Mouse (Mus musculus) heart, embryonic 10.5 days (tissue): Measurements from ENCODE around the gene Tmem30a. TPM values are rescaled to one million over a fixed set of nuclear protein-coding genes. Genes with fewer than 3 reads are reported as not detected.

Experiments used
- DNase-seq: peaks from one replicate; pipeline ENCODE4 v3.0.0-alpha.2; 2017; ENCODE audit warnings: low spot score
- H3K27ac ChIP-seq: fragments of 300-500 bp; sonication (generic); 2 replicates; pipeline ENCODE4 v1.5.1; 2016; ENCODE audit warnings: mild to moderate bottlenecking
- H3K27me3 ChIP-seq: fragments of 300-500 bp; sonication (generic); 2 replicates; pipeline ENCODE4 v1.6.1; 2016; ENCODE audit warnings: mild to moderate bottlenecking; ENCODE audit not compliant: poor library complexity, insufficient read depth, severe bottlenecking
- H3K36me3 ChIP-seq: fragments of 300-500 bp; sonication (generic); 2 replicates; pipeline ENCODE4 v1.6.1; 2016; ENCODE audit warnings: mild to moderate bottlenecking, moderate library complexity
- H3K4me1 ChIP-seq: fragments of 300-500 bp; sonication (generic); 2 replicates; pipeline ENCODE4 v1.6.1; 2016; ENCODE audit warnings: mild to moderate bottlenecking
- H3K4me3 ChIP-seq: fragments of 300-500 bp; sonication (generic); 2 replicates; pipeline ENCODE4 v1.5.1; 2016; ENCODE audit warnings: mild to moderate bottlenecking, moderate library complexity
- H3K9me3 ChIP-seq: fragments of 300-500 bp; sonication (generic); 2 replicates; pipeline ENCODE4 v1.6.1; 2016; ENCODE audit warnings: mild to moderate bottlenecking, moderate library complexity
- WGBS: fragments of 180-500 bp; shearing (Covaris S2); methylation state at CpG from one replicate; pipeline ENCODE4 v1.1.7; 2016; 5-methylcytosine and 5-hydroxymethylcytosine counted together
- polyA plus RNA-seq: library from polyadenylated mRNA; unstranded; fragments of >200 nt; fragmentation: Nextera tagmentation; extraction: Ambion mirVana; gene quantifications from 2 replicates; pipeline ENCODE4 v1.2.1, GENCODE M21; 2016

The Tmem30a gene
- polyA plus RNA-seq, 1 experiment from 2014 or later, result 74.1 TPM

DNA sequence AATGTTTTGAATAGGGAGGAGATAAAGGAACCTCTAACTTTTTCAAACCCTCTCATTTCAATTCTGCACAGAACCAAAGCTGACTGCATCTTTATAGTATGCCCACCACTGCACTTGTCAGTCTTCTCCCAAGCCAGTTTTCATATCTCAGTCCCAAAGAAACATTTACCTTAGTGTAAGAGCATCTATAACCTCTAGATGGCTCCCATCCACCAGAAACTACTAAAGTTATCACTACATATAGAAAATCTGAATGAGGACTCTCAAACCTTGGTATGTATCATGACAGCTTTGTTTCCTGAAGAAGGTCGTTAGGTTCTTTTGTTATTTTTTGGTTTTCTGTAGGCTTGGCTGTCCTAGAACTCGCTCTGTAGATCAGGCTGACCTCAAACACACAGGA is 14.0 kb downstream of the Tmem30a start:
- Histone ChIP-seq H3K4me3 (no peak overlapping the region), H3K4me1 (no peaks in the 10 kb centered on the region), H3K27me3 (no peaks in the 10 kb centered on the region), H3K36me3 (peaks cover 7% of the 10 kb centered on the region; the same call in 1 of the 2 replicates), H3K9me3 (no peaks in the 10 kb centered on the region), H3K27ac (no peak overlapping the region)
- 78% methylated on average over 2 of the region's 2 CpGs for WGBS
- no peak for DNase-seq

DNA sequence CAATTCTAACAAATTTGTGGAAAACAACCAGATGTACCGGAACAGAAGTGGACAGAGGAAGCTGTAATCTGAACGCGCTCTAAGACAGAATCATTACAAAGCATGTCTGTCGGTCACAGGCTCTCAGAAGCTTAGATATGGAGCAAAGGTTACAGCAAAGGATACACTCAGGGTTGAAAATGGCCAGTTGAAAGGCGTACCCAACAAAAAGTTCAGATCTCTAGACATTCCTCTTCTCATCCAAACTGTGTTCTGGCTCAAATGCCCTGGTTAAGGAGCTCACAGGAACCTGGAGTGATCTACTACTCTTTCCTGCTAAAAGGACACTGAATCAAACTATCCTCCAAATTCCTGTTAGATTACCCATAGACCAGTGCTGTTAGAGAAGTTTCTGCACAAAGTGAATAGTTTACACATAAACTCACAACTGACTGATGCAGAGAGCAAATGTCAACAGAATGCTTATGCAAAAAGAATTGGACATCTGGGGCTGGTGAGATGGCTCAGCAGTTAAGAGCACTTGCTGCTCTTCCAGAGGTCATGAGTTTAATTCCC is 26.2 kb downstream of the Tmem30a start:
- no peak overlapping the region for H3K27ac ChIP-seq
- no peak for DNase-seq
- no peaks in the 10 kb centered on the region for H3K27me3 ChIP-seq
- H3K4me1 ChIP-seq, result no peaks in the 10 kb centered on the region
- H3K4me3 ChIP-seq, result no peak overlapping the region
- WGBS, result 87% methylated on average over 5 of the region's 5 CpGs
- 0 out of 2 replicates have a peak, but pooled peaks cover 3% of the 10 kb centered on the region for H3K36me3 ChIP-seq
- H3K9me3 ChIP-seq, result no peaks in the 10 kb centered on the region

DNA sequence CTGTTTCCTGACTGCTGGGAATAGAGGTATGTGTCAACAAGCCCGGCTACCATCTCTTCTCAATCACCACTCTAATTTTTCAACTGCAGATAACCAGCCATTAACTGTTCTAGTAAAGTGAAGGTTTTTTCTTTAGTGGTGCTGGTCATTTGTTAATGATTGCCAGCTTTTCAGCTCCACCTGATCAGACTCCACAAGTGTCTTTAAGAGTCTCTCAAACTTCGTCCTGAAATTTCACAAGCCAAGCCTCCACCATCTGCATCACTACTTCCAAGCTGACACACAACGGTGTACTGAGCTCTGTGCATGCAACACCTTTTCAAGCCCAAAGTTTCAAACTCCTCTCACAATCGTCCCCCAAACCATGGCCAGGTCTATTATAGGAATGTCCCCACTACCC is 28.0 kb downstream of the Tmem30a start:
- DNase-seq, result no peak
- Histone ChIP-seq H3K4me1 (0 out of 2 replicates have a peak, but pooled peaks cover 1% of the 10 kb centered on the region), H3K9me3 (no peaks in the 10 kb centered on the region), H3K27ac (no peak overlapping the region), H3K27me3 (no peaks in the 10 kb centered on the region), H3K4me3 (no peak overlapping the region), H3K36me3 (0 out of 2 replicates have a peak, but pooled peaks cover 3% of the 10 kb centered on the region)
- WGBS, result 86% methylated on average over 4 of the region's 4 CpGs

DNA sequence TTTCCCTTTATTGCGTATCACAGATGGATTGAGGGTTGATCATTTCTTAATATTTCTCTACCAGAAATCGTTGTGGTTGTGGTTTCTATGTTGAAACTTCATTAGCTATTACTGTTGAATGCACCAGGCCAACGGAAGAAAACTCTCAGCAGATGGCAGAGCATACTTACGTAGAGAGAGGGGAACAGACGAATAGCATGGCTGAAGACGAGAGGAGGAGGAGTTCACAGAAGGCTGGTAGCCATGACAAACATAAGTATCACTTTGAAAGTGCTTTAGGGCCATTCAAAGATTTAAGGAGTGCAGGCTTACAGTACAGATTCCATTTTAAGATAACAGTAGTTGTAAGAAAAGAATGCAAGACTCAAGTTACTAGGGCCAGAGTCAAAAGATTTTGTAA is 30.8 kb downstream of the Tmem30a start:
- DNase-seq, result no peak
- no peaks in the 10 kb centered on the region for H3K27me3 ChIP-seq
- H3K4me3 ChIP-seq, result no peak overlapping the region
- 80% methylated on average over 6 of the region's 6 CpGs for WGBS
- no peak overlapping the region for H3K27ac ChIP-seq
- H3K36me3 ChIP-seq, result peaks cover 5% of the 10 kb centered on the region; the same call in 1 of the 2 replicates
- no peaks in the 10 kb centered on the region for H3K9me3 ChIP-seq
- H3K4me1 ChIP-seq, result peaks cover 17% of the 10 kb centered on the region; the same call in 1 of the 2 replicates

DNA sequence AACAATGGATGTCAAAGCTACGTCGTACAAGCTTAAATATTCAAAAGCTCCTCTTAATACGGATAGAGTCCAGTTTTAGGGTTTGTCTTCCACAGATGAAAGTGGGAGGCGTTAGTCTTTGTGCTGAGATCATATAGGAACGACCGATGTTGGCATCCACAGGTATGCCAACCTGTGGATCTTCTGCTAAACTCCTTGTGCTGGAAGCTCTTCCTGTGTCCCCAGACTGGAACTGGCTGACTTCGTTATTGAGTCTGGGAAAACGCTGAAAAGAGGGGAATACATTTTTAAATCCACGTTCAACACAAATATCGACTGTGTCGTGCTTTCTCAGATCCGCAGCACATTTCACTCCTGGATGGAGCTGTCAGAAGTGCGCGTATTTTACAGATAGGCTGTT is 33.2 kb downstream of the Tmem30a start:
- H3K4me1 ChIP-seq, result peaks cover 17% of the 10 kb centered on the region; the same call in 1 of the 2 replicates
- peak overlapping the region; percentile 93 for H3K27ac ChIP-seq
- H3K36me3 ChIP-seq, result peaks cover 28% of the 10 kb centered on the region
- no peaks in the 10 kb centered on the region for H3K27me3 ChIP-seq
- no peak for DNase-seq
- peak overlapping the region; percentile 82 for H3K4me3 ChIP-seq
- no peaks in the 10 kb centered on the region for H3K9me3 ChIP-seq
- WGBS, result 7% methylated on average over 14 of the region's 14 CpGs

DNA sequence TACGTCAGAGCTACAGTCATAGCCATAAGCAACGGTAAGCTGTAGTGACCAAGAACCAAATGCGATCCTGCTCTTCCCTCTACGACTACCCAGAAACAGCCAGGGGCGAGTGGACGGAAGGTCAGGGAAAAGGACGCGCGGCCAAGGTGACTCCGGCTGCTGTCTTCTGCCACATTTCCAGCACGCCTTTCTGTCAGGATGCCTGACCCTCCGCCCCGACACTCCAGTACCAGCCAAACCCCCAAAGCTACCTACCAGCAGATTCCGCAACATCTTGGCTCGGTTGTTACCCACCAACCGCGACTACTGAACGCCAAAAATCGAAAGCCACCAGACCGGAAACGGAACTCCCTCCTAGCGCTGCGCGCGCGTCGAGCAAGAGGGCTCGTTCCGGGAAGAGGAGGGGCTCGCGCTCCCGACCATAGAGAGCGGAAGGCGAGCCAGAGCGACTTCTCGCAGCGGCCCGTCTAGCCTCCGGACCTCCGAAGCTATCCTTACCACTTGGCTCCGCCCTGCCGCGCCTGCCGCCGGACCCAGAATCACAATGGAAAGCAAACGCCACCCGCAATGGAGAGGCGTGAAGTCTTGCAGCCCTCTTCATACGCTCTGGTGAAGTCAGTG is 33.8 kb downstream of the Tmem30a start, which contains the start of gene Cox7a2:
Gene Cox7a2 (minus strand): TSS at position 494 of the 621 bp plus-strand sequence.
- H3K9me3 ChIP-seq, result no peaks in the 10 kb centered on the region
- H3K27ac ChIP-seq, result peak within 1 kb of the TSS; percentile 93
- peak; percentile 98 for DNase-seq
- peaks cover 32% of the 10 kb centered on the region for H3K36me3 ChIP-seq
- H3K4me1 ChIP-seq, result peaks cover 17% of the 10 kb centered on the region; the same call in 1 of the 2 replicates
- H3K4me3 ChIP-seq, result peak within 1 kb of the TSS; percentile 82
- WGBS, result under 1% methylated on average over 49 of the region's 49 CpGs
- no peaks in the 10 kb centered on the region for H3K27me3 ChIP-seq

DNA sequence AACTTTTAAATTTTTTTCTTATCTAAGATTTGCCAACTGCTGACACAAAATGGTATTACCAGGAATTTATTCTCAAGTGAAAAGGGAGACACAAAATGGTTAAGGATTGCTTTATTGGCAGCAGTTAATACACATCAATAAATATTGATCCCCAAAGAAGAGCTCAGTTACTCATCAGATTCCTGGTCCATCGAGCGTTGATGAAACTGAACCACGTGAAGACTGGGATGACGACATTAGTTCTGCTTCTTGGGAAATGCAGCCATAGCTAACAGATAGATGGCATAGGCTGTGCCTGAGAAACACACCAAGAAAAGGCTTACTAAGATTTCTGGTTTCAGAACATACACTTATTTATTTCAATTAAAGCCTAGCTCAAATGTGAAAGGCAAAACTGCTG is 38.0 kb downstream of the Tmem30a start:
- Histone ChIP-seq H3K36me3 (peaks cover 54% of the 10 kb centered on the region), H3K27me3 (no peaks in the 10 kb centered on the region), H3K4me1 (peaks cover 16% of the 10 kb centered on the region; the same call in 1 of the 2 replicates), H3K4me3 (no peak overlapping the region), H3K9me3 (no peaks in the 10 kb centered on the region), H3K27ac (no peak overlapping the region)
- WGBS, result 94% methylated on average over 4 of the region's 4 CpGs
- no peak for DNase-seq

DNA sequence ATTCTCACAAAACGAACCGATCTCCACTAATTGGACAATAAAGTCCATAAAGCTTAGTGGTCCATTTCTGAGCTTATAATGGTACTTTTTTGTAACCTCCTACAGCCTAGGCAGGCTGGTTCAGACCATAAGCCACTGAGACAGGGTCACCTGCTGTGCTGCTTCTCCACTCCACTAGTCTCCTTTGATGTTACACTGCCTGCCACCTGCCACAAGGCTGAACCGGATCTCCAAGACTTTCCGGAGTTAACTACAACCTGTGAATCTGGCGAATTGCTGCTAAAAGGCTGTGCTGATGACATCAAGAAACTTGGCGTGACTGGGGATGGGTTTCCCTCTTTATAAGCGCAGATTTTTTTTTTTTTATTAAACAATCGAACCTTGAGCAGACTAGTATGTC is 41.5 kb downstream of the Tmem30a start:
- no peaks in the 10 kb centered on the region for H3K9me3 ChIP-seq
- H3K4me1 ChIP-seq, result no peaks in the 10 kb centered on the region
- H3K27me3 ChIP-seq, result no peaks in the 10 kb centered on the region
- peaks cover 42% of the 10 kb centered on the region for H3K36me3 ChIP-seq
- H3K4me3 ChIP-seq, result no peak overlapping the region
- 87% methylated on average over 8 of the region's 8 CpGs for WGBS
- no peak overlapping the region for H3K27ac ChIP-seq
- no peak for DNase-seq

DNA sequence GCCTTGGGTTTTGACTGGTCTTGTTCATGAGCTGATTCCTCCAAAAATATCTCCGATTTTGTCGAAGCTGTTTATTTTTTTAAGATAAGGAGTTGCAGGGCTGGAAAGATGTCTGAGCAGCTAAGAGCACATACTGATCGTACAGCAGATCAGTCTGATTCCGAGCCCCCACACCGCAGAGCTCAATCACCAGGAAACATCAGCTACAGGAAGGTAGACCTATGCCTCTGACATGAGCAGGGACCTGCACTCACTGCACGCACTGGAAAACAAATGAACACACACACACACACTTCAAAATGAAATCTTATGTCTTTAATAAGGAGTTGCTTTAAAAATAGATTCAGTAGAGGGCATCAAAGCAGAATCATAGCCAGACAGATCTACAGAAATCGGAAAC is 42.6 kb downstream of the Tmem30a start:
- no peak for DNase-seq
- WGBS, result 55% methylated on average over 7 of the region's 7 CpGs
- no peaks in the 10 kb centered on the region for H3K4me1 ChIP-seq
- no peaks in the 10 kb centered on the region for H3K9me3 ChIP-seq
- no peak overlapping the region for H3K4me3 ChIP-seq
- no peaks in the 10 kb centered on the region for H3K27me3 ChIP-seq
- peaks cover 32% of the 10 kb centered on the region for H3K36me3 ChIP-seq
- H3K27ac ChIP-seq, result no peak overlapping the region

DNA sequence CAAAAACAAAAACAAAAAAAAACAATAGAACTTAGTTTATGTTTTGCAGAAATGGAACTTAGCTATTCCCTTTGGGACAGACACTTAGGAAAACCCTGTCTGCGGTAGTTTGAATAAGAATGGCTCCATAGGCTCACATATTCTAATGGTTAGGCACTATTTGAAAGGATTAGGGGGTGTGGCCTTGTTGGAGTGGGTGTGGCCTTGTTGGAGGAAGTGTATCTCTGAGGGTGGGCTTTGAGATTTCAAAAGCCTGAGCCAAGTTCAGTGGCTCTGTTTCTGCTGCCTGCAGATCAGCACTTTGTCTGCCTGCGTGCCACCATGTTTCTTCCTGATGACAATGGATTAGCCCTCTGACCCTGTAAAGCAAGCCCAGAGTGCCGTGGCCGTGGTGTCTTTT is 48.3 kb downstream of the Tmem30a start:
- Histone ChIP-seq H3K36me3 (no peaks in the 10 kb centered on the region), H3K27me3 (no peaks in the 10 kb centered on the region), H3K9me3 (no peaks in the 10 kb centered on the region), H3K4me3 (no peak overlapping the region), H3K27ac (no peak overlapping the region), H3K4me1 (no peaks in the 10 kb centered on the region)
- DNase-seq, result no peak
- WGBS, result 65% methylated on average over 4 of the region's 4 CpGs

DNA sequence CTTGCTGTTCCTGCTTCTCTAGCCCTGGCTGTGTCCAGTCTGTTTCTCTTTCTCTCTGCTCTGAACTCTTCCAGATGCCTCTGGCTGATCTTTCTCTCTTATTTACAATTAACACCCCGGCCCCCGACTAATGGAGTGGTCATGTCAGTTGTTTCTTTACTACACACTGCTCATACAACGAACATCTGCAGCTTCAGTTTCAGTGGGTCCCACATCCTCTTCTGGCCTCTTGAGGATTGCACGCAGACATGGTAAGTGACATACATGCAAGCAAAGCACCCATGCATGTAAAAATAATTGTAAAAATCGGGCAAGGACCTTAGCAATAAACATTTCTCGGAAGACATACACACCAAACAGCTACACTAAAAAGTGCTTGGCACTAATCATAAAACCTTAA is 57.7 kb downstream of the Tmem30a start:
- no peaks in the 10 kb centered on the region for H3K4me1 ChIP-seq
- H3K36me3 ChIP-seq, result no peaks in the 10 kb centered on the region
- no peak overlapping the region for H3K27ac ChIP-seq
- no peak overlapping the region for H3K4me3 ChIP-seq
- no peaks in the 10 kb centered on the region for H3K9me3 ChIP-seq
- no peak for DNase-seq
- 85% methylated on average over 6 of the region's 6 CpGs for whole genome bisulfite sequencing
- no peaks in the 10 kb centered on the region for H3K27me3 ChIP-seq

DNA sequence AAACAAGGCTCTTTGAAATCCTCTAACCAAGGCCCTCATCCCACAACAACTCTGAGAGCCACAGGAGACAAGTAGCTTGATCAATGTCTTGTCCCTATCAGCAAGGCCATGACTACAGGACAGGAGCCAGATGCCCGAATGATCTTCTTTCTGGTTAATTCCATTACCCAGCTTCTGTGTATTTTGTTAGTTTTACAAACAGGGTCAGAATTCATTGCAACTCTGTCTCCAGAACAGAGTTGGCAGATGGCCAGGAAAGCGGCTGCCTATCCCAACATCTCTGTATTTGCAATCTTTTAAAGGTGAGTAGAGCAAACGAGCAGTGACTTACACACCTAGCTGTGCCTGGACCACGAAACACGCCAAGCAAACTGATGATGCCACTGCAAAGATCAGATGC is 63.0 kb downstream of the Tmem30a start:
- Histone ChIP-seq H3K4me3 (no peak overlapping the region), H3K4me1 (no peaks in the 10 kb centered on the region), H3K27ac (no peak overlapping the region), H3K36me3 (no peaks in the 10 kb centered on the region), H3K9me3 (no peaks in the 10 kb centered on the region), H3K27me3 (no peaks in the 10 kb centered on the region)
- WGBS, result 77% methylated on average over 5 of the region's 5 CpGs
- DNase-seq, result no peak

DNA sequence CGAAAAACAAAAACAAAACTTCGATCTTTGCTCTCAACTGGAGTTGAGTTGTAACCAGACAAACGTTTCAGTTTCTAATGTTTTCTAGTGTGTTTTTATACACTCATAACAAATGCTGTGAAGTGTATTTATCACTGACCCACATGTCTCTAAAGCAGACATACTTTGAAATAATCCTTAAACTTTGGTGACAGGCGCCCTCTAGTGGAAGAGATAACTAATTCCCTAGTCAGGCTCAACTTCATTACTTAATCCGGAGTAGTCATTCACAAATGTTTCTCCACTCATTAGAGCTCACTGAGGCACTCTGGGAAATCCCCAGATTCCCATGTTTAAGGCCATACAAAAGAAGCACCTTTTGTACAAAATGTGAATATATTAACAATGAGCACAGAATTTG is 70.2 kb downstream of the Tmem30a start:
- H3K4me1 ChIP-seq, result peaks cover 23% of the 10 kb centered on the region
- DNase-seq, result no peak
- 34% methylated on average over 5 of the region's 5 CpGs for WGBS
- H3K27me3 ChIP-seq, result peaks cover 28% of the 10 kb centered on the region
- H3K36me3 ChIP-seq, result no peaks in the 10 kb centered on the region
- H3K9me3 ChIP-seq, result peaks cover 4% of the 10 kb centered on the region; the same call in 1 of the 2 replicates
- H3K27ac ChIP-seq, result no peak overlapping the region
- H3K4me3 ChIP-seq, result no peak overlapping the region
